Comparison of ENCODE assay signal across 22 mouse cellular contexts in genomic region chr3:85832490-85833155, GRCm38 (mm10). TPM values are rescaled to one million over a fixed set of nuclear protein-coding genes. Genes with fewer than 3 reads are reported as not detected.
DNase-seq lines count a peak whose midpoint lies in the region; ATAC-seq lines count a peak whose summit lies in the region.
"Had no signal": no experiment of that assay in that cellular context is flagged by ENCODE, and none has a peak within 500 bp of the region (broad histone marks: within the 10 kb centered on the region; RNA-seq: fewer than 3 reads in every experiment).

No protein-coding gene starts in this region.

- ATAC-seq in limb, embryonic 13.5 days (ENCODE audit: low FRiP score, low read depth) = no peak
- ATAC-seq in megakaryocyte, adult 5-6 weeks (ENCODE audit: poor library complexity, severe bottlenecking) = no peak
- ATAC-seq: forebrain, postnatal 0 days; inflammation-experienced regulatory T-cells, adult 6 months had no signal

- peaks cover 19% of the 10 kb centered on the region; the same call in 1 of the 2 replicates for H3K4me1 ChIP-seq in limb, embryonic 13.5 days
- H3K4me1 ChIP-seq: heart, embryonic 12.5 days; liver, embryonic 13.5 days had no signal

- no peaks in the 10 kb centered on the region for H3K36me3 ChIP-seq in limb, embryonic 13.5 days
- H3K36me3 ChIP-seq: embryonic facial prominence, embryonic 10.5 days; heart, embryonic 12.5 days; liver, embryonic 13.5 days had no signal

- H3K9ac ChIP-seq in limb, embryonic 13.5 days = no peak overlapping the region
- H3K9ac ChIP-seq: forebrain, postnatal 0 days; heart, embryonic 12.5 days; liver, embryonic 13.5 days had no signal

- H3K27ac ChIP-seq in limb, embryonic 13.5 days = 0 out of 2 replicates have a peak overlapping the region, but pooled peaks have one; percentile 22
- H3K27ac ChIP-seq: embryonic facial prominence, embryonic 10.5 days; liver, embryonic 13.5 days had no signal

- peak; percentile 19 for DNase-seq in embryo, embryonic 11 days
- DNase-seq in embryo, embryonic 10 days (ENCODE audit: low spot score) = no peak
- peak; percentile 31 for DNase-seq in ES-CJ7 (ENCODE audit: low read depth, low spot score)
- DNase-seq in kidney, adult 9 months = peak; percentile 69
- DNase-seq in testis, postnatal 10 days (ENCODE audit: low spot score) = no peak
- no peak for DNase-seq in heart, adult 18-20 months
- DNase-seq: adrenal gland, postnatal 14 days; cerebellum, adult 9-10 months; forebrain, postnatal 0 days; gastrocnemius, postnatal 14 days; heart, postnatal 36 days; liver, embryonic 13.5 days; retina, postnatal 1 day had no signal

- no peaks in the 10 kb centered on the region for H3K27me3 ChIP-seq in limb, embryonic 13.5 days
- H3K27me3 ChIP-seq: CH12.LX; heart, embryonic 12.5 days; liver, embryonic 13.5 days had no signal

- no peak overlapping the region for H3K4me3 ChIP-seq in limb, embryonic 13.5 days
- H3K4me3 ChIP-seq: embryonic facial prominence, embryonic 10.5 days; erythroblast, embryonic 14.5 days; heart, embryonic 12.5 days; liver, embryonic 13.5 days had no signal

- 52% methylated on average over 10 of the region's 10 CpGs for WGBS in limb, embryonic 13.5 days

- H3K4me2 ChIP-seq in limb, embryonic 13.5 days (replicated peaks) = no peak overlapping the region
- H3K4me2 ChIP-seq: heart, embryonic 12.5 days; liver, embryonic 13.5 days had no signal

- H3K9me3 ChIP-seq in limb, embryonic 13.5 days = no peaks in the 10 kb centered on the region
- H3K9me3 ChIP-seq: embryonic facial prominence, embryonic 10.5 days; heart, embryonic 12.5 days; liver, embryonic 13.5 days had no signal

RNA-seq across cellular contexts. Expression of gene Fam160a1, which starts 15.5 kb away (rescaled TPM):
- polyA plus RNA-seq in limb, embryonic 13.5 days (2015; fragmentation: Nextera tagmentation; extraction: Ambion mirVana) = 3.0 and 3.1 TPM in 2 replicates
- 10 to 100 TPM; 47.6 to 48.0 TPM for total RNA-seq in heart, adult 18-20 months (2021)
- not detected in 2 replicates for total RNA-seq in megakaryocyte, adult 5-6 weeks (2015)
- total RNA-seq in megakaryocyte, adult 5-6 weeks (2017) = not detected in 2 replicates
- total RNA-seq: megakaryocyte-erythroid progenitor cell, adult 5-6 weeks had no signal

RNA-seq across cellular contexts. Expression of gene Glt28d2, which starts 54.7 kb away (rescaled TPM):
- polyA plus RNA-seq in limb, embryonic 13.5 days (2015; fragmentation: Nextera tagmentation; extraction: Ambion mirVana) = 1.7 TPM in 2 replicates
- total RNA-seq in heart, adult 18-20 months (2021) = 1 to 10 TPM; 8.1 to 8.6 TPM
- total RNA-seq in megakaryocyte, adult 5-6 weeks (2015) = not detected in 2 replicates
- not detected in 2 replicates for total RNA-seq in megakaryocyte, adult 5-6 weeks (2017)
- total RNA-seq: monocyte, adult 5-6 weeks had no signal

RNA-seq across cellular contexts. Expression of gene Gm37240, which starts 54.7 kb away (rescaled TPM):
- polyA plus RNA-seq in limb, embryonic 13.5 days (2015; fragmentation: Nextera tagmentation; extraction: Ambion mirVana) = 4.4 and 6.1 TPM in 2 replicates
- total RNA-seq in heart, adult 18-20 months (2021) = 10 to 100 TPM; 30.0 to 39.3 TPM
- total RNA-seq in megakaryocyte, adult 5-6 weeks (2015) = 0.07 TPM in 1 of 2 replicates, not detected in the other
- total RNA-seq in megakaryocyte, adult 5-6 weeks (2017) = 0.04 and 0.15 TPM in 2 replicates
- total RNA-seq: megakaryocyte-erythroid progenitor cell, adult 5-6 weeks; monocyte, adult 5-6 weeks had no signal
- polyA plus RNA-seq: erythroblast, embryonic 14.5 days had no signal

Comparison
In these comparisons a context has a peak if more than half of its experiments do, and no peak if none do; other contexts are left out.
1. DNase-seq: peak in embryo, embryonic 11 days (single experiment), ES-CJ7 (single experiment) and kidney, adult 9 months (single experiment); none in embryo, embryonic 10 days (single experiment), testis, postnatal 10 days (single experiment) and heart, adult 18-20 months (0 of 2).
2. RNA of gene Fam160a1, which starts 15.5 kb away (total RNA-seq): 47.6 to 48.0 TPM in heart, adult 18-20 months; not detected in megakaryocyte, adult 5-6 weeks; every median in the first group is over 10 times any median in the second.
3. RNA of gene Glt28d2, which starts 54.7 kb away (total RNA-seq): 8.1 to 8.6 TPM in heart, adult 18-20 months; not detected in megakaryocyte, adult 5-6 weeks; every median in the first group is over 4 times any median in the second.
4. RNA of gene Gm37240, which starts 54.7 kb away (total RNA-seq): 30.0 to 39.3 TPM in heart, adult 18-20 months; 0.04 to 0.15 TPM in megakaryocyte, adult 5-6 weeks; every median in the first group is over 10 times any median in the second.